Mouse (Mus musculus): ENCODE results near the gene AI837181. TPM values are rescaled to one million over a fixed set of nuclear protein-coding genes. Genes with fewer than 3 reads are reported as not detected.

The AI837181 gene
- polyA plus RNA-seq (2015; fragmentation: Illumina TruSeq; extraction: RNeasy Lipid Tissue Mini Kit (QIAGEN cat#74804); ENCODE audit: low read depth, low replicate concordance): 80.0 TPM

GRCm38 (mm10) chr19:5424782-5425741, at the start of gene AI837181, which contains the start of gene Drap1:
AI837181 (plus strand) TSS chr19:5425144.
Drap1 (minus strand) TSS chr19:5424979.

GRCm38 (mm10) chr19:5388588-5389242, 36.2 kb upstream of the AI837181 start, which contains the start of gene Sart1:
Sart1 (minus strand) TSS chr19:5388703.

GRCm38 (mm10) chr19:5402293-5402692, 22.7 kb upstream of the AI837181 start, which contains the start of gene Tsga10ip:
Tsga10ip (minus strand) TSS chr19:5402526.

GRCm38 (mm10) chr19:5447515-5448353, 22.8 kb downstream of the AI837181 start, which contains the start of gene Fosl1:
Fosl1 (plus strand) TSS chr19:5447547.

GRCm38 (mm10) chr19:5457746-5458442, 33.0 kb downstream of the AI837181 start, which contains the start of gene Ccdc85b:
Ccdc85b (minus strand) TSS chr19:5457894.

GRCm38 (mm10) chr19:5460465-5460911, 35.5 kb downstream of the AI837181 start, which contains the start of gene Fibp:
Fibp (plus strand) TSS chr19:5460615.

GRCm38 (mm10) chr19:5468374-5468773, 43.4 kb downstream of the AI837181 start, which contains the start of gene Ctsw:
Ctsw (minus strand) TSS chr19:5468507.

GRCm38 (mm10) chr19:5473720-5474119, 48.8 kb downstream of the AI837181 start, which contains the start of gene Efemp2:
Efemp2 (plus strand) TSS chr19:5473954.

Other genes starting within 250 kb of the AI837181 start
- 37.4 TPM for gene Pacs1, start 152.0 kb upstream of the AI837181 start, polyA plus RNA-seq (2015; fragmentation: Illumina TruSeq; extraction: RNeasy Lipid Tissue Mini Kit (QIAGEN cat#74804); ENCODE audit: low read depth, low replicate concordance)
- 163 TPM for gene Sf3b2, start 129.7 kb upstream of the AI837181 start, polyA plus RNA-seq (2015; fragmentation: Illumina TruSeq; extraction: RNeasy Lipid Tissue Mini Kit (QIAGEN cat#74804); ENCODE audit: low read depth, low replicate concordance)
- 29.7 TPM for gene Gal3st3, start 126.8 kb upstream of the AI837181 start, polyA plus RNA-seq (2015; fragmentation: Illumina TruSeq; extraction: RNeasy Lipid Tissue Mini Kit (QIAGEN cat#74804); ENCODE audit: low read depth, low replicate concordance)
- gene Catsper1, start 89.4 kb upstream of the AI837181 start, polyA plus RNA-seq (2015; fragmentation: Illumina TruSeq; extraction: RNeasy Lipid Tissue Mini Kit (QIAGEN cat#74804); ENCODE audit: low read depth, low replicate concordance): not detected
- gene Cst6, start 75.6 kb upstream of the AI837181 start, polyA plus RNA-seq (2015; fragmentation: Illumina TruSeq; extraction: RNeasy Lipid Tissue Mini Kit (QIAGEN cat#74804); ENCODE audit: low read depth, low replicate concordance): 38.9 TPM
- gene Eif1ad, start 58.4 kb upstream of the AI837181 start, polyA plus RNA-seq (2015; fragmentation: Illumina TruSeq; extraction: RNeasy Lipid Tissue Mini Kit (QIAGEN cat#74804); ENCODE audit: low read depth, low replicate concordance): 30.5 TPM
- 117 TPM for gene Banf1, start 58.0 kb upstream of the AI837181 start, polyA plus RNA-seq (2015; fragmentation: Illumina TruSeq; extraction: RNeasy Lipid Tissue Mini Kit (QIAGEN cat#74804); ENCODE audit: low read depth, low replicate concordance)
- 47.6 TPM for gene Sart1, start 36.4 kb upstream of the AI837181 start, polyA plus RNA-seq (2015; fragmentation: Illumina TruSeq; extraction: RNeasy Lipid Tissue Mini Kit (QIAGEN cat#74804); ENCODE audit: low read depth, low replicate concordance)
- not detected for gene Tsga10ip, start 22.6 kb upstream of the AI837181 start, polyA plus RNA-seq (2015; fragmentation: Illumina TruSeq; extraction: RNeasy Lipid Tissue Mini Kit (QIAGEN cat#74804); ENCODE audit: low read depth, low replicate concordance)
- gene Drap1, start 165 bp upstream of the AI837181 start, polyA plus RNA-seq (2015; fragmentation: Illumina TruSeq; extraction: RNeasy Lipid Tissue Mini Kit (QIAGEN cat#74804); ENCODE audit: low read depth, low replicate concordance): 429 TPM
- not detected for gene Fosl1, start 22.4 kb downstream of the AI837181 start, polyA plus RNA-seq (2015; fragmentation: Illumina TruSeq; extraction: RNeasy Lipid Tissue Mini Kit (QIAGEN cat#74804); ENCODE audit: low read depth, low replicate concordance)
- gene Ccdc85b, start 32.8 kb downstream of the AI837181 start, polyA plus RNA-seq (2015; fragmentation: Illumina TruSeq; extraction: RNeasy Lipid Tissue Mini Kit (QIAGEN cat#74804); ENCODE audit: low read depth, low replicate concordance): 23.3 TPM
- 87.6 TPM for gene Fibp, start 35.5 kb downstream of the AI837181 start, polyA plus RNA-seq (2015; fragmentation: Illumina TruSeq; extraction: RNeasy Lipid Tissue Mini Kit (QIAGEN cat#74804); ENCODE audit: low read depth, low replicate concordance)
- not detected for gene Ctsw, start 43.4 kb downstream of the AI837181 start, polyA plus RNA-seq (2015; fragmentation: Illumina TruSeq; extraction: RNeasy Lipid Tissue Mini Kit (QIAGEN cat#74804); ENCODE audit: low read depth, low replicate concordance)
- gene Efemp2, start 48.8 kb downstream of the AI837181 start, polyA plus RNA-seq (2015; fragmentation: Illumina TruSeq; extraction: RNeasy Lipid Tissue Mini Kit (QIAGEN cat#74804); ENCODE audit: low read depth, low replicate concordance): 15.4 TPM
- 32.4 TPM for gene Mus81, start 63.3 kb downstream of the AI837181 start, polyA plus RNA-seq (2015; fragmentation: Illumina TruSeq; extraction: RNeasy Lipid Tissue Mini Kit (QIAGEN cat#74804); ENCODE audit: low read depth, low replicate concordance)
- 1,416 TPM for gene Cfl1, start 65.3 kb downstream of the AI837181 start, polyA plus RNA-seq (2015; fragmentation: Illumina TruSeq; extraction: RNeasy Lipid Tissue Mini Kit (QIAGEN cat#74804); ENCODE audit: low read depth, low replicate concordance)
- 3.0 TPM for gene 1700020D05Rik, start 78.6 kb downstream of the AI837181 start, polyA plus RNA-seq (2015; fragmentation: Illumina TruSeq; extraction: RNeasy Lipid Tissue Mini Kit (QIAGEN cat#74804); ENCODE audit: low read depth, low replicate concordance)
- 96.1 TPM for gene Snx32, start 85.4 kb downstream of the AI837181 start, polyA plus RNA-seq (2015; fragmentation: Illumina TruSeq; extraction: RNeasy Lipid Tissue Mini Kit (QIAGEN cat#74804); ENCODE audit: low read depth, low replicate concordance)
- gene Ovol1, start 135.5 kb downstream of the AI837181 start, polyA plus RNA-seq (2015; fragmentation: Illumina TruSeq; extraction: RNeasy Lipid Tissue Mini Kit (QIAGEN cat#74804); ENCODE audit: low read depth, low replicate concordance): not detected
- gene Ap5b1, start 142.9 kb downstream of the AI837181 start, polyA plus RNA-seq (2015; fragmentation: Illumina TruSeq; extraction: RNeasy Lipid Tissue Mini Kit (QIAGEN cat#74804); ENCODE audit: low read depth, low replicate concordance): 2.5 TPM
- 40.8 TPM for gene Rnaseh2c, start 176.7 kb downstream of the AI837181 start, polyA plus RNA-seq (2015; fragmentation: Illumina TruSeq; extraction: RNeasy Lipid Tissue Mini Kit (QIAGEN cat#74804); ENCODE audit: low read depth, low replicate concordance)
- 92.0 TPM for gene Kat5, start 185.1 kb downstream of the AI837181 start, polyA plus RNA-seq (2015; fragmentation: Illumina TruSeq; extraction: RNeasy Lipid Tissue Mini Kit (QIAGEN cat#74804); ENCODE audit: low read depth, low replicate concordance)
- 14.1 TPM for gene Rela, start 212.3 kb downstream of the AI837181 start, polyA plus RNA-seq (2015; fragmentation: Illumina TruSeq; extraction: RNeasy Lipid Tissue Mini Kit (QIAGEN cat#74804); ENCODE audit: low read depth, low replicate concordance)
- 8.9 TPM for gene Sipa1, start 238.6 kb downstream of the AI837181 start, polyA plus RNA-seq (2015; fragmentation: Illumina TruSeq; extraction: RNeasy Lipid Tissue Mini Kit (QIAGEN cat#74804); ENCODE audit: low read depth, low replicate concordance)

Data from brain, adult 10 weeks (tissue).